Mouse (Mus musculus): ENCODE results near the gene Nt5c.

- no peak for TF ChIP-seq CTCF (IDR thresholded peaks at IDR 0.05; ENCODE audit: extremely low read depth, insufficient read depth, low read length)
- no peak for TF ChIP-seq POLR2A (IDR thresholded peaks at IDR 0.05; ENCODE audit: extremely low read depth, insufficient read depth, low read length)
Observed at GRCm38 (mm10) chr11:115535401-115536037, 43.9 kb upstream of the Nt5c start.
